Mouse (Mus musculus): ENCODE data around the gene Sh3pxd2b. TPM values are rescaled to one million over a fixed set of nuclear protein-coding genes. Genes with fewer than 3 reads are reported as not detected.
A peak's percentile ranks its signal among the peaks of the same experiment; 100 is the strongest.

The Sh3pxd2b gene
- total RNA-seq, 2 experiments from 2014 or later = 43.8 to 48.2 TPM

DNA sequence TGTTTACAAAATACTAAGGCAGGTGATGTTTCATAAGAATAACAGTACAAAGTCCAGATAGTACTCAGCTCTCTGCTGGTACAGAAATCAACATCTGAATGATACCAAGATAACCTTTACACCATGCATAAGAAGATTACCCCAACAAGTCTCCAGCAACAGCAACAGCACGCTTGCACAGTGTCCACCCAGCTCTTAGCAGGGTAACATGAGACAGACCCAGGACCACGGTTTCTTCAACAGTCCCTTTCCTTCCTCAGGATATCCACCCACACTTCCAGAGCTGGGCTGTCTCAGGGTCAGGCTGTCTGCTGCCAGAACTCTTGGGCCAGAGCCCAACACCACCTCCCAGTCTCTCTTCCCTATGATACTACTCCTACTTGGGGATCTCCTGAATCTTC lies 8.5 kb upstream of the Sh3pxd2b start:
- no peak for DNase-seq
- intact Hi-C loops (cut with DNase I) = no loop called here

DNA sequence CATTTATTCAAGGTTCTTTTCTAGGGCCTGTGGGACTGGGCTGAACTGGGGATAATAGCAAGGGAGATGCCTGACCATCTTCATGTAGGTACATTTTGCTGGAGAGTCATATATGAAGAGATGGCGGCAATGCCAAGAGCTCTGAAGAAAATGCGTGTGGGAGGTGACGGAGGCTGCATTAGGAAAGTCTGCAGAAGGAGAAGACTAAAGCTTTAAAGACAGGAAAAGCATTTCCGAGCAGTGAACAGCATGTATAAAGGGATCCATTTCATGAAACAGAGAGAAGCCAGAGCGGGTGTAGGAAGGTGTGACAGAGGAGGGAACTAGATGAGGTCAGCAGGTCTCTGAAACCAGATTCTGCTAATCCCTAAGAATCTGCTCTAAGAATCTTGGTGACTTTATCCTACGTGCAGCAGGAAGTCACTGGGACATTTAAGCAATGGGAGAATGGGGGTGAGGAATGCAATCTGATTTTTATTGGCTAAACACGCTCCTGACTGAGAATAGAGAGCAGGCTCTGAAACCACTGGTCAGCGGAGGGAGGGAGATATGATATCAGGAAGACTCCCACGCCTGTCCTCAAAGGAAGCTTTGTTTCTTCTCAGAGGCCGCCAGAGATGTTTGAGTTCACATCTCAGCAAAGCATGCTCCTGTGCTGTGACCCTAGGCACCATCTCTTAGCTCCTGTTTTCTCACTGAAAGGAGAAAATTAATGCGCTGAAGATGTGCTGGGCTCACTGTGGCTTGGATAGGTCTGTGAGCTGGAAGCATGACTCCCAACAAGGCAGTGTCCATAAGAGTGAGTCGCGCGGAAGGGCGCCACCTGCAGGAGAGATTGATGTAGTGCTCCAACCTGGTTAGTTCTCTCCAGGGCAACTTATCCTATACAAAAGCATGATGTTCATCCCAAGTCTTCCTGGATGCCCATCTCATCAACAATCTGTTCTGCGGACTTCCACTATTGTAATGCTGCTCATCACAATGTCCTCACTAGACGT lies 6.8 kb upstream of the Sh3pxd2b start:
- peak; percentile 63 for DNase-seq
- intact Hi-C loops (cut with DNase I) = loop anchor here (10.0 kb wide), 2 partner anchors 254 to 804 kb away; partner anchors contain the start of gene Fgf18

DNA sequence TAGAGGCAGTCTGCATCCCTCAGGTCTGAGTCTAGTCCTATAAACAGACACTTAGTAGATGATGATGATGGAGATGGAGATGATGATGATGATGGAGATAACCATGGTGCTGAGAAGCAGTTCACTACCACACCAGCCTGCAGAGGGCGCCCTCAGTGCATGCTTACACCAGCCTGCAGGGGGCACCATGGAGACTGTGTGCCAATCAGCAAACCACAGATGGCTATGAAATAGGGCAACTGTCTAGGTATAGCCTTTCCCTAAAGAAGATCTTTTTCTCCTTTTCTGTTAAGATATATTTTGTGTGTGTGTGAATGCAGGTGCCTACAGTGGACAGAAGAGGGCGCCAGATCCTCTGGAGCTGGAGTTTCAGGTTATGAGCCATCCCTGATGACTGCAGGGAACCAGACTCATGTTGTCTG lies 4.8 kb upstream of the Sh3pxd2b start:
- peak; percentile 50 for DNase-seq
- intact Hi-C loops (cut with DNase I) = loop anchor here (10.0 kb wide), 2 partner anchors 252 to 802 kb away; partner anchors contain the start of gene Fgf18

DNA sequence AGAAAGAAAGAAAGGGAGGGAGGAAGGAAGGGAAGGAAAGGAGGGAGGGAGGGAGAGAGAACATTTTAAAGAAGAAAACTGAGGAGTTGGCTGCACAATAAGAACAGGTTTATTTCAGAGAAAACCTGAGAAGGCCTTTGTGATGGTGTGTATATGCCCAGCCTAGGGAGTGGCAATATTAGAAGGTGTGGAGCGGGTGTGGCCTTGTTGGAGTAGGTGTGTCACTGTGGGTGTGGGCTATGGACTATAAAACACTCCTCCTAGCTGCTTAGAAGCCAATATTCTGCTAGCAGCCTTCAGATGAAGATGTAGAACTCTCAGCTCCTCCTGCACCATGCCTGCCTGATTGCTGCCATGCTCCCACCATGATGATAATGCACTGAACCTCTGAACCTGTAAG lies 4.3 kb upstream of the Sh3pxd2b start:
- intact Hi-C loops (cut with DNase I) = loop anchor here (10.0 kb wide), 2 partner anchors 251 to 801 kb away; partner anchors contain the start of gene Fgf18
- DNase-seq = no peak

DNA sequence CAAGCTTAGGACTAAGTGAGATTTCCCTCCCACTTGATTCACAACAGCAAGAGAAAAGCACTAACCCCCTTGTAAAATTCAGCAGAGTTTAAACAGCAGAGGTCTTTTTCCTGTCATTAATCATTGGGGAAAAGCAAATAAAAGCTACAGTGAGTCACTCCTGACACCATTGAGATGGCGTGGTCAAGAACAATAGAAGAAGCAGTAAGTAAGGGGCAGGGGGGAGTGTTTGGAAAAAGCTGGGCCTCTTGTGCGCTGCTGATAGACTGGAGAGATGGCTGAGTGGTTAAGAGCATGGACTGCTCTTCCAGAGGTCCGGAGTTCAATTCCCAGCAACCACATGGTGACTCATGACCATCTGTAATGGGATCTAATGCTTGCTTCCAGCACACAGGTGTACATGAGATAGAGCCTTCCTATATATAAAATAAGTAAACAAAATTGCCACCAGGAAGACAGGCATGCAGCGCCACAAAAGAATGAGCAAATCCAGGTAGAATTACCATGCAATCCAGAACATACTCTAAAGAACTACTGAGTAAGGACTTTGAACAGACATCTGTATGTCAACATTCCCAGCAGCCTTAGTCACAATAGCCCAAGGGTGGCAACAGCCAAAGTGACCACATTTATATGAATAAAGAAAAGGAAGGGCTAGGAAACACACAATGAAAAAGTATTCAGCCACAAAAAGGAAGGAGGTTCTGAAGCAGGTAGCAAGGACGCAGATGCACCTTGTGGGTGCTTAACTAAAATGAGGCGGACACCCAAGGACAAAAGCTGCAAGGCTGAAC lies 1.9 kb upstream of the Sh3pxd2b start:
- no peak for DNase-seq
- intact Hi-C loops (cut with DNase I) = loop anchor here (10.0 kb wide), 2 partner anchors 249 to 799 kb away; partner anchors contain the start of gene Fgf18

DNA sequence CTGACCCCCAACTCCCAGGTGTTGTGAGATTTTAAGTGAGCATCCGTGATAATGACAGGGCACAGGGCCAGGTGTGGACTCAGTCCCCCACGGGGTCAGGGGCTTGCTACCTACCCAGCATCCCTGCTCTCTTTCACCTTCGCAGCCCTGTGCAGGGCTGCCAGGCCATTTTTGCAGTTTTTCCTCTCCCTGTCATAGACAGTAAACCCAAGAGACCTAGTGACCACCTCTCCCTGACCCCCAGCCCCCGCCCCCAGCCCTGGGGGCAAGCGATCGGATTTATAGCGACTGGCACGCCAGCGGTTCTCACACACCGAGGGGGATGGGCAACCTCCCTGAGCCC lies 385 bp upstream of the Sh3pxd2b start:
- intact Hi-C loops (cut with DNase I) = loop anchor here (10.0 kb wide), 2 partner anchors 248 to 798 kb away; partner anchors contain the start of gene Fgf18
- no peak for DNase-seq

DNA sequence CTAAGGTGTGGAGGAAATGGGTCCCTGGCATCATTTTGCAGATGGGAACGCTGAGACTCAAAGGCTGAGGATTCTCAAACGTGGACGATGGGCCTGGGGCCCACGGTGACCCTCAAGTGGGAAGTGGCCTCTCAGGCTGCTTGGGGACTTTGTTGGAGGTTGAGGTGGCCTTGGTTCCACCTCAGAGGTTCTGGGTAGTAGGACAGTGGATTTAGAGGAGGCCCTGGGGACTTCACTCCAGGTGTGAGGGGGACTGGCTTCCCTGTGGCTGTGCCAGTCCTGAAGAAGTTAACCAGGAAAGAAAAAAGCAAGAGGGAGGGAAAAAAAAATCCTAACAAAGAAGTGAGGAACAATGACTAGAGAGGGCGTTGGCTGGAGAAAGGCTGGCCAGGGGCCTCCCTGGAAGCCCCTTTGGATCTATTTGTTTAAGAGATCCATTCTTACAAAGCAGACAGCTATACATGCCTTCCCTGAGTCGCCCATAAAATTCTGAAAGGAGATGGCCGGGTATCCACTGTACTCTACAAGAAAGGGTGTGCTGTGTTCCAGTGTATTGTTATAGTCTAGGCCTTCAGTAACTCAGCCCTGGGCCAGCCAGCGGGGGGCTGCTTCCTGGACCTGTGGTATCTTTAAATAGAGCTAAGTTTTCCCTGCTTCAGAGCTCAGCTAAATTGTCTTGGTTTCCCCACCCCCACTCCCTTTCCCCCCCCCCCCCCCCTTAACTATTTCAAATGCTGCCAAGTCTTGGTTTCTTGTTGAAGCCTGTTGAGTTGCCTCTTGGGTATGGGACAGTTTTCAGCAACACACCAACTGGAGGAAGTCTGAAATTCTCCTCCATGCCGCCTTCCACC lies 1.0 kb downstream of the Sh3pxd2b start:
- DNase-seq = no peak
- intact Hi-C loops (cut with DNase I) = loop anchor here (10.0 kb wide), 2 partner anchors 246 to 796 kb away; partner anchors contain the start of gene Fgf18

DNA sequence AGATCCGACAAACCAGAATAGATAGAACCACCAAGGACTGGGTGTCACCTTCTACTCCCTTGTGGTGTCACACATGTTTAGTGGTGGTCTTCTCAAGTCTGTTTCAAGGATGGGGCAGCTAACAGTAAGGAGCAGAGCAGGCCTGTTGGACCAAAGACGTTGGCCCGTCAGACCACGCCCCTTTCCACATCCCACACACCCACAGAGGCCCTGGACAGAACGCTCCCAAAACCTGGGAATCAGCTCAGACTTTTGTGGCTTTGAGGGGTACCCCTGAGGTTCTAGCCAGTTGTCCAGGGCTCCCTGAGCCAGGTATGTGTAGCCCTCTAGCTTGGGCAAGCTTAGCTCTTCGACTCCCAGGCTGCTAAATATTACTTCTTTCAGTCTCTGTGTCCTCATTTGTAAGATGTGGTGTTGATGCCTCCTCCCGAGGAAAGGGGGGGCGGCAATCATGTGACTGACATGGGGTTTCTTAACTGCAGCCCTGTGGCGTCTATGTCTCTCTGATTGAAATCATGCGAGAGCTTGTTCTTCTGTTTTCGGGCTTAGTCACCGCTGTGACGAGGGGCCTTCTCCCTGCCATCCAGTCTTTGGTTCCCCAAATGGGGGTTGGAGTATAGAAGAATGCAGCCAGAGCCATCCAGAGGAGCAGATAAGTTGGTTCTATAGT lies 1.8 kb downstream of the Sh3pxd2b start:
- intact Hi-C loops (cut with DNase I) = loop anchor here (10.0 kb wide), 2 partner anchors 245 to 795 kb away; partner anchors contain the start of gene Fgf18
- no peak for DNase-seq

DNA sequence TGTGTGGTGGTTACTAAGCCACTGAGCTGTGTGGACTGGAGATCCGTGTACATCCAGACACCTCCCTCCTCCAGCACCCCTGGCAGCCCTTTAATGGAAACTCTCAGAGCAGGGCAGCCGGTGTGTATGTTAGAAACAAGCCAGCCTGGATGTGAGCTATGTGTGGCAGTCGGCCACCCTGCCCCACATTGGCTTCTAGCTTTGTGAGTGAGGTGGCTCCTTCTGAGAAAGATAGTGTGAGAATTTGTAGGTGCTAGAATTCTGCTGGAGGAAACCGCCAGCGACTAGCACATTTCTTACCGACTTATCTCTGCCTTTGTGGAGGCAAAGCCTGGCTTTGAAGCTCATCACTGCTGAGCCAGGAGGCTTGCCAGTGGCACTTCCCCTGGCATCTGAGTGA lies 5.3 kb downstream of the Sh3pxd2b start:
- intact Hi-C loops (cut with DNase I) = no loop called here
- no peak for DNase-seq

DNA sequence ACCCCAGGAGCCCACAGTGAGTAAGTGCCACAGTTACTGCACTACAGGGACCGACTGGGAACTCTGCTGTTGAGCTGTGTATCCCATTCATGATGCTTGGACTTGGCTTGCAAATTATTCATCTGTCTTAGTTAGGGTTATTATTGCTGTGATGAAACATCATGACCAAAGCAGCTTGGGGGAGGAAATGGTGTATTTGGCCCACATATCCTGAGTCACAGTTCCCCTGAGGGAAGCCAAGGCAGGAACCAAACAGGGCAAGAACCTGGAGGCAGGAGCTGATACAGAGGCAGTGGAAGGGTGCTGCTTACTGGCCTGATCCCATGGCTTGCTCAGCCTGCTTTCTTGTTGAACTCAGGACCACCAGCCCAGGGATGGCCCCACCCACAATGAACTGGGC lies 7.8 kb downstream of the Sh3pxd2b start:
- intact Hi-C loops (cut with DNase I) = no loop called here
- DNase-seq = no peak

DNA sequence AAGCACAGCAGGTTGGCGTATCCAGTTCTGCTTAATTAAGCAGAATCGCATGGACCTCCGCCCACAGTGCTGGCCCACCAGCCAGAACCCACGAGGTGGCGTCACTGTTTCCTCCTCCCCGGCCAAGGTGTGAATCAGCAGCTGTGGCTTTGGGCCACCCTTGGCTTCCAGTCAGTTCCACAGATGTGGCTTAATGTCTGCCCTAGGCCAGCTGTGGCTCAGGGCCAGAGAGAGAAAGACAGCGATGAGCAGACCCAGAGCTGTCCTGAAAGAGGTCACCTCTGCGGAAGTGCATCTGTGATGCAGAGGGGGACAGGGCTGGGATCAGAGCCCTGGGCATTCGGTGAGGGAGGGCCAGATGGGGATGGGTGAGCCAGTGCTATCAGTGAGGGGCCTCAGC lies 10.1 kb downstream of the Sh3pxd2b start:
- peak; percentile 69 for DNase-seq

DNA sequence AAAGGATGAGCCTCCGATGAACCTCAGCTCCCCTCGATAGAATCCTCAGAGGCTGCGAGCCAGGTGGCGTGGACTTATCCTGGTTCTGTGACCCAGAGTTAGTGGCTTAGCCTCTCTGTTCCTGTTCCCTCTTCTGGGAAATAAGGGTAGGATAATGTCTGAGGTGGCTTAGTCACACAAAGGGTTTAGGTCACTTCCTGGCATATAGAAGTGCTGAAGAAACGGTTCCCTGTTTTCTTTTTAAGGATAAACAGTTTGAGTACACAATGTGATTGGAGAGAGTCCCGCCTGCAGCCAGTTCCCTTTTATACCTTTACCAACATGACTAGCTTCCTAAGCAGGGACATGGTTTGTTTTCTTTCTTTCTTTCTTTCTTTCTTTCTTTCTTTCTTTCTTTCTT lies 10.8 kb downstream of the Sh3pxd2b start:
- DNase-seq = no peak
- intact Hi-C loops (cut with DNase I) = no loop called here

More for the DNA sequence above, 10.1 kb downstream of the Sh3pxd2b start:
- intact Hi-C loops (cut with DNase I) = no loop called here

DNA sequence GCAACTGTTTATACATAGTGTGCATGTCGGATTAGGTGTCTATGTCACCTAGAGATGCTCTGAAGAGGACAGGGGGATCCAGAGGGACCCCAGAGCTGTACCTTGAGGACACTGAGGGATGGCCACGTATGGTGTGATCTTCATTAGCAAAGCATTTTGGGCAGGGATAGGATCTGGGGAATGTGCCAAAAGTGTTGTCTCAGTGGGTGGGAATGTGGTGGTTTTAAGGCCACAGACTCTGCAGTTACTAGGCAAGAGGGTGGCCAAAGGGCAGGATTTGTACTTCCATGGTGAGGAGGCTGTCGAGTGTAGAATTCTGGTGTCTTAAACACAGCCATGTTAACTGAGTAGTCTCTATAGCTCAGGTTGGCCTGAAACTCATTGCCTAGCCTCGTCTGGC lies 11.9 kb downstream of the Sh3pxd2b start:
- intact Hi-C loops (cut with DNase I) = no loop called here
- DNase-seq = no peak

DNA sequence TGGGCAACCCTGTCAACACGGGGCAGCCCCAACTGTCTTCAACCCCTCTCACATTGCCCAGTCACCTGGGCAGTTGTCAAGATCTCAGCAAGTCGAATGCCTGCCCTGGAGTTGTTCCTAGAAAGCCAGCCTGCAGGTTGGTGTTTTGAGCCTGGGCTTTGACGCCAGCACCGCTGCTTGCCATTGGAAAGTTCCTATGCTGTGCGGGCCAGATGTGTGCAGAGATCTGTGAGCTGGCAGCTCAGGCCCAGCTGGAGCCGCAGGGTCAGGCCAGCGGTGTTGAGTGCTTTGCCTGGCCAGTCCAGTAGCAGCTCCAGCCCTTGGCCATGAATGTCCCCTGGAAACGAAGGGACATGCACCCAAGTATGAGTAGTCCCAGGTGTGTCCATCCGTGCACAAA lies 14.2 kb downstream of the Sh3pxd2b start:
- intact Hi-C loops (cut with DNase I) = no loop called here
- DNase-seq = no peak

DNA sequence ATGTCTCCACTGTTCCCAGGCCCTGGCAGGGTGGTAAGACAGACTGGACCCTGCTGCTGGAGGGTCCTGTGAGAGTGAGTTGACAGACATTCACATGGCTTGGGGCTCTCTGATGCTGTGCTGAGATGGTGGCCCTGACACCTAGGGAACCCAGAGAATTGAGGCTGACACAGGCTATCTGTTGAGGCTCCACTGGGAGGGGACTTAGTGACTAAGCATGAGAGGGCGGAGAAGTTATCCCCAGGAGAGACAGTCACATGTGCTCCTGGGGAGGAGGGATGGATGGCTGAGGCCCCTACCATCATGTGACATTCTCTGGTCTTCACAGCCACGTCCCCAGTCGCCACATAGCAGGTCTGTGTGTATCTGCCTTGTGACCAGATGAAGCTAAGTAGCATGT lies 15.6 kb downstream of the Sh3pxd2b start:
- intact Hi-C loops (cut with DNase I) = no loop called here
- no peak for DNase-seq

DNA sequence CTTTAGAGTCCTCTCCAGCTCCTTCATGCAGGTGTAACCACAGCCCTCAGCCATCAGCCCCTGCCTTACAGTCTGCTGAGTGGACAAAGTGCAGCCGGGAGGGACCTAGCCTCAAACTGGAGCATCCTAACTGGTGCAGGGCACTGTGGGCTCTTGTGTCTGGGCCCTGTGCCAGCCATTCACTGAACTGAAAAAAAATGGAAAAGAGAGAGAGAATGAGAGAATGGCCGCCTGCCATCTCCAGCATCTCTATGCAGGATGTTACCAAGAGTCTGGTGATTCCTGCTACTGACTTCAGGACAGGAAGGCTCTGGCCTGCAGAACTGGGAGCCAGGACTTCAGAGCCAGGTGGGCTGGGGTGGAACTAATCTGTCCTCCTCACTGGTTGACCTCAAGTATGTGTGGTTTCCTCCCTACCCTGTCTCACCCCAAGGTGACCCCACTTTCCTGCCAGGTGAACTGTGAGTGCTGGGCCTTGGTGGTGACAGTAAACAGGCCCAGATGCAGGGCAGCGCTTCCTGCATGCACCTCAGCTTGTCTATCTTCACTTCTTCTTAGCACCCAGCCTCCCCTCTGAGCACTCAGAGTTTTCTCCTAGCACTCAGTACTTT lies 16.1 kb downstream of the Sh3pxd2b start:
- DNase-seq = peak; percentile 87
- intact Hi-C loops (cut with DNase I) = no loop called here

DNA sequence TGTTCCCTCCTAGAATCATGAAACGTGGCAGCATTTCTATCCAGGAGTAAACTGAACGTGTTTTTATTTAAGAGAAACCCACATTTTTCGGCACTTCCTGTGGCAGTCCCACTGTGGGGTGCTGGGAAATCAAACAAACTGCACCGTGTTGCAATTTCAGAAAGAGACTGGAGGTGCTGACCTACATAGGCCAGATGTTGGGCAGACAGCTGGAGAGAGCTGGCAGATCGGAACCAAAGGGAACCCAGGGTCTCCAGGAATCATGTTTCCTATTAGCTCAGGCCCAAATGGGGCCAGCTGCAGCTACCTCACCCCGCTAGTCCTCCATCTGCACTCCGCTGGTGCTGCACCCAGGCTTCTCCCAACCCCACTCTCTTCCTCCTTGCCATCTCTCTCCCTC lies 16.8 kb downstream of the Sh3pxd2b start:
- DNase-seq = no peak
- intact Hi-C loops (cut with DNase I) = no loop called here

DNA sequence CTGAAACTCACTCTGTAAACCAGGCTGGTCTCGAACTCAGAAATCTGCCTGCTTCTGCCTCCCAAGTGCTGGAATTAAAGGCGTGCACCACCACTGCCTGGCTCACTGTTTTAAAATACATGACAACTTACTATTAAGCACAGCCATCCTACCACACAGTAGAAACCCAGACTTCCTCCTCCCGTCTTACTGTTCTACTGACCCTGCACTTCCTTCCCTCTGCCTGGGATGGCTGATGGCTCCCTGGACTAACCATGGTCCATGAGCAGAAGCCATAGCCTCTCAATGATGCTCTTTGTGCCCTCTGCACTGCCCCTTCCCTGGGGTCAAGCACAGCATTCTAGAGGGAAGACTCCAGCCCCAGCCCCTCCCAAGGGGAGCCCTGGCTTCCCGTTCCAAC lies 17.9 kb downstream of the Sh3pxd2b start:
- DNase-seq = no peak

DNA sequence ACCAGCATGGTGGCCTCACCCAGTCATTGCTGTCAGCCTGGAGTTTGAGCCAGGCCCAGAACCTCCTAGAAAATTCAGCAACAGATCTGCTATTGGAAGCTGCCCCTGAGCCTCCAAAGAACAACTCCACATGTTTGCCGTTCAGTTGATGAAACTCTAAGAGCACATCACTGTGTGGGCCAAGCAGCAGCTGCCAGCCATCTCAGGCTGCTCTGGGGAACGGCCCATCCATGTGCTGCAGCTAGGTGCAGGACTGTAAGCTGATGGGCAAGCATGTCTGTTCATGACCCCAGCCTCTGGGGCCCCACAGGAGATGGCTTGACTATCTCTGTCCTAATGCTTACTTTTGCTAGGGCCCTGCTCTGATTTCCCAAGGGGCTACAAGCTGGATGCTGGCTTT lies 19.4 kb downstream of the Sh3pxd2b start:
- DNase-seq = no peak
- intact Hi-C loops (cut with DNase I) = no loop called here

More for the DNA sequence above, 17.9 kb downstream of the Sh3pxd2b start:
- intact Hi-C loops (cut with DNase I) = no loop called here
